Mouse (Mus musculus): ENCODE measurements around the gene 4930578G10Rik. TPM values are rescaled to one million over a fixed set of nuclear protein-coding genes. Genes with fewer than 3 reads are reported as not detected.

The 4930578G10Rik gene
- not detected for total RNA-seq (2023)

DNA sequence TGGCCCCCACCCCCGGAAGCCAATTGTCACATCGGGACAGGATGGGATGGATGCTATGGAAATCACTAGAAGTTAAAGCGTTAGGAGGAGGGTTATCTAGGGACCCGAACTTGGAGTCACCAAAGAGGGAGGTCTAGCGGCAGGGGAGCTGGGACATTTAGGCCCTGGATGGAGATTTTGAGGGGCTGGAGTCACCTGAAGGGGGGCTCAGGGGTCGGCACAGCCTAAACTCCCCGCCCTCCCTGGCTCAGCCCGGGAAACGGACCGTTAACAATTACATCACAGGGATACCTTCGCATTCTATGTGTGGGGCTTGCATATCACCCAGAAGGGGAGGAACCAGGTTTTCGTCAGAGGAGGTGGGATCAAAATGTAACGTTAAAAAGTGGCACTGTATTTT, at the start of gene 4930578G10Rik:
Gene 4930578G10Rik, plus strand, starts transcription at position 301 of the 400 bp plus-strand sequence.

DNA sequence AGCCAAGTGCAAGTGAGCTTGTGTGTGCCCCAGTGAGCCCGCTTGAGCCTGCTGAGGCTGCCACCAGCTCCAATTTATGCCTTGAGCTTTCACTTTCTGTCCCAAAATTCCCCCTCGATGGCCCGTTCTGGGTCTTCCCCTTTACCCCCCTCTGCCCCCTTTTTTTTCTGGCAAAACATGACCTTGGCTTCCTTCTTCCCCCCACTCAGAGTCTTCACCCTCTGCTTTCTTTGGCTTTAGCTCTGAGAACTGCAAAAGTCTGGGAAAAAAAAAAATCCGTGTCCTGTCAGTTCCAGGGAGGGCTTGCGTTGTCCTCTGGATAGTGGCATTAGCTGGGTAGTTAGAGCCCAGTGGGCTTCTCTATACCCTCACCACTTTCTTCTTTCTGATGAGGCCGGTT, 21.1 kb downstream of the 4930578G10Rik start, which contains the start of gene Ccl19:
Gene Ccl19, minus strand, starts transcription at position 101 of the 400 bp plus-strand sequence.

DNA sequence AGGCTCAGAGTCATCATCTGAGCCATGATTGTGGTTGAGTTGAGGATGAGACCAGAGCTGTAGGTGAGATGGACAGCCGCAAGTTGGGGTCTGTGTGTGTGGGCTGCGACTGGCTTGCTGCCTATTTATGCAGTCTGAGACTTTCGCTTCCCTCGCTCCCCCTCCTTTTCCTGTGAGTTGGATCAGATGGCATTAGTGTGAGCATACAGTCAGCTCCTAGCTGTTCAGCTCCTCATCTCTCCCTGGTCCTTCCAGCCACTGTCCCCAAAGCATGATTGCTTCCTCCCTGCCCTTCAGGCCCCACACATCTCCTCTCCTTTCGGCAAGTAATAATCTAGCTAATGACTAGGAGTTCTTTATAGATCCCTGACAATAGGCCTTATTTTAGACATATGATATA, 38.5 kb downstream of the 4930578G10Rik start, which contains the start of gene Ccl21a:
Gene Ccl21a, minus strand, starts transcription at position 101 of the 400 bp plus-strand sequence.

DNA sequence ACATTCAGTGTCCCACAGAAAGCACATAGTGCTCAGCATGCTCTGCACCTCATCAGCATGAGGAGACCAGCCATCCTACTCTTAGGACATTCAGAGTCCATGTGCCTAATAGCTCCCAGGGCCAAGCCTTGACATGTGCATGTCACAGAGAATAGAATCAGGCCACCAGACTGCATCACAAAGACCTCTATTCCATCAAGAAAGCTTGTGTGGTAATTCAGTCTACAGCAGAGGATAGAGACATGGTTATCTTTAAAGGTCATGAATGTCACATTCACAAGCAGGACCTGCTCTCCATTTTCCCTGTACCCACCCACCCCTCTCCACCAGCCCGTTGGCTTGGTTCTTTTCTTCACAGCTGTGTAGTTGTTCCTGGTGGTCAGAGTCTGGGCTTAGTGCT, 118.4 kb downstream of the 4930578G10Rik start, which contains the start of gene Fam205a1:
Gene Fam205a1, minus strand, starts transcription at position 101 of the 400 bp plus-strand sequence.

DNA sequence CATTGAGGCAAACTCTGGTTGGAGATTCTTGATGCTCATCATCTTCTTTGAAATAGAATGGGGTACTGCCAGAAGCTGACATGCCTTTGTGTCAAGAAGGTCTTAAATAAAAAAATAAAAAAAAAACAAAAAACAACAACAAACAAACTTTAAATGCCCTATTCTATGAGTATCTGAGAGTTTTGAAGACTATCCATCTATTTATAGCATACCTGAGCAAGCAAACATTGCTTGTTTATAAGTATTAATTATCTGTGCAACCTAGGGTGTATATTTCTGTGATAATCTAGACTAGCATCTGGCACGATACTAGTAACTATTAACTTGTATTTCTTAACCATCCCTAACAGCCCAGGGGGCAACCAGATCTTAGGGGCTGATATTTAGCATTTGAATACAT, 121.3 kb downstream of the 4930578G10Rik start, which contains the start of gene Gm12394:
Gene Gm12394, minus strand, starts transcription at position 101 of the 400 bp plus-strand sequence.

DNA sequence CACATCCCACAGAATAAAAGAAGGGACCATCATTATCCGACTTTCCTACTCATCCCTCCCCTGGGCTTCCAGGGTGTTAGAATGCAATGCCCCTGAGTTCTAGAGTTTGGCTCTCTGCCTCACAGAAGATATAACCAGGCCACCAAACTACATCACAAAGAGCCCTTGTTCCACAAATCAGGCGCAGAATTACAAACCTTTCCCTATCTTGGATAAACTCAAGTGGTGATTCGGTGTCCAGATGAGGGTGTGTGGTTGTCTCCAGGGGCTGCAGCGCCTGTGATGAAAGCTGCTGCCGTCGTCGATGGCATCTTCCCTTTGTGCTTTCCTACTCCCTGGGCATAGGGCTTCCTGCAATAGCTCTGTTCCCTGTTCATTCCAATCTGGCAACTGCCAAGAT, 138.8 kb downstream of the 4930578G10Rik start, which contains the start of gene Fam205c:
Gene Fam205c, minus strand, starts transcription at position 101 of the 400 bp plus-strand sequence.

Other genes starting within 250 kb of the 4930578G10Rik start
- not detected for gene Fam205a2, start 207.4 kb upstream of the 4930578G10Rik start, total RNA-seq (2023)
- not detected for gene Gm10591, start 123.3 kb upstream of the 4930578G10Rik start, total RNA-seq (2023)
- gene Gm2564, start 105.8 kb upstream of the 4930578G10Rik start, total RNA-seq (2023), result not detected
- gene Ccl27b, start 80.3 kb upstream of the 4930578G10Rik start, total RNA-seq (2023), result not detected
- gene Il11ra2, start 73.7 kb upstream of the 4930578G10Rik start, total RNA-seq (2023), result not detected
- gene Ccl19, start 21.0 kb downstream of the 4930578G10Rik start, total RNA-seq (2023), result not detected
- not detected for gene Ccl21a, start 38.4 kb downstream of the 4930578G10Rik start, total RNA-seq (2023)
- not detected for gene Fam205a1, start 118.3 kb downstream of the 4930578G10Rik start, total RNA-seq (2023)
- not detected for gene Gm12394, start 121.2 kb downstream of the 4930578G10Rik start, total RNA-seq (2023)
- not detected for gene Fam205c, start 138.7 kb downstream of the 4930578G10Rik start, total RNA-seq (2023)
- not detected for gene Phf24, start 181.1 kb downstream of the 4930578G10Rik start, total RNA-seq (2023)
- 23.3 TPM for gene Dnajb5, start 214.3 kb downstream of the 4930578G10Rik start, total RNA-seq (2023)
- gene 1700022I11Rik, start 234.1 kb downstream of the 4930578G10Rik start, total RNA-seq (2023), result not detected

Data from CD8-positive naive resting alpha-beta T cell, adult 57 days (primary cell).